ENCODE assay signal across 10 mouse cellular contexts in genomic region chr9:51075780-51076179, GRCm38 (mm10). TPM values are rescaled to one million over a fixed set of nuclear protein-coding genes. Genes with fewer than 3 reads are reported as not detected.
DNase-seq lines count a peak whose midpoint lies in the region; ATAC-seq and TF ChIP-seq lines count a peak whose summit lies in the region.
"Had no signal": no experiment of that assay in that cellular context is flagged by ENCODE, and none has a peak within 500 bp of the region (broad histone marks: within the 10 kb centered on the region; RNA-seq: fewer than 3 reads in every experiment).

No protein-coding gene starts in this region.

- no peaks in the 10 kb centered on the region for H3K9me3 ChIP-seq in forebrain, embryonic 14.5 days (replicated peaks; ENCODE audit: control insufficient read depth, low read length)
- H3K9me3 ChIP-seq in hindbrain, embryonic 15.5 days: no peaks in the 10 kb centered on the region
- H3K9me3 ChIP-seq in midbrain, embryonic 16.5 days (replicated peaks; ENCODE audit: control insufficient read depth, low read length, poor library complexity, severe bottlenecking): no peaks in the 10 kb centered on the region

- H3K4me3 ChIP-seq in bone marrow macrophage, adult 2 months (ENCODE audit: insufficient read depth, low read length): peak overlapping the region; percentile 23; the same call in 1 of the 2 replicates
- peak overlapping the region; percentile 30 for H3K4me3 ChIP-seq in forebrain, embryonic 14.5 days (ENCODE audit: low read depth, low read length)
- H3K4me3 ChIP-seq in hindbrain, embryonic 15.5 days: peak overlapping the region; percentile 34; the same call in 1 of the 2 replicates
- H3K4me3 ChIP-seq in liver, adult 2 months (ENCODE audit: insufficient read depth, low read depth, low read length): peak overlapping the region; percentile 21; the same call in 1 of the 2 replicates
- H3K4me3 ChIP-seq in midbrain, embryonic 16.5 days (ENCODE audit: low read depth, low read length): peak overlapping the region; percentile 33; the same call in 1 of the 2 replicates

- ATAC-seq in forebrain, embryonic 14.5 days: peak; percentile 68
- no peak for ATAC-seq in hindbrain, embryonic 15.5 days (ENCODE audit: low FRiP score, low read depth)
- no peak for ATAC-seq in midbrain, embryonic 16.5 days

- no peak overlapping the region for H3K27ac ChIP-seq in bone marrow macrophage, adult 2 months (ENCODE audit: insufficient read depth, low read depth, low read length)
- no peak overlapping the region for H3K27ac ChIP-seq in forebrain, embryonic 14.5 days (ENCODE audit: low read depth, low read length)
- H3K27ac ChIP-seq in hindbrain, embryonic 15.5 days (replicated peaks): no peak overlapping the region
- no peak overlapping the region for H3K27ac ChIP-seq in liver, adult 2 months (replicated peaks; ENCODE audit: insufficient read depth, low read depth, low read length)
- no peak overlapping the region for H3K27ac ChIP-seq in midbrain, embryonic 16.5 days (ENCODE audit: low read length)

- no peak for TF ChIP-seq CTCF in bone marrow macrophage, adult 2 months (IDR thresholded peaks at IDR 0.05; ENCODE audit: low read depth, low read length)
- TF ChIP-seq CTCF in liver, adult 2 months (IDR thresholded peaks at IDR 0.05; ENCODE audit: low read depth, low read length): no peak

- peak overlapping the region; percentile 62 for H3K4me2 ChIP-seq in forebrain, embryonic 14.5 days (ENCODE audit: low read length)
- H3K4me2 ChIP-seq in hindbrain, embryonic 15.5 days: peak overlapping the region; percentile 56
- peak overlapping the region; percentile 68 for H3K4me2 ChIP-seq in midbrain, embryonic 16.5 days (ENCODE audit: low read length)

- DNase-seq in embryo, embryonic 10.5 days (ENCODE audit: low spot score): peak; percentile 14
- DNase-seq in embryo, embryonic 10 days (ENCODE audit: low spot score): no peak
- DNase-seq in forebrain, embryonic 14.5 days (ENCODE audit: low spot score): peak; percentile 77
- DNase-seq in liver, adult 2 months (ENCODE audit: extremely low read depth, low read depth, low spot score): no peak
- no peak for DNase-seq in spleen, postnatal 10 days (ENCODE audit: low spot score in 2 of 2)

- peaks cover 8% of the 10 kb centered on the region for H3K4me1 ChIP-seq in bone marrow macrophage, adult 2 months (ENCODE audit: control insufficient read depth, insufficient read depth, low read length)
- peaks cover 5% of the 10 kb centered on the region for H3K4me1 ChIP-seq in forebrain, embryonic 14.5 days (ENCODE audit: control insufficient read depth, insufficient read depth, low read length)
- H3K4me1 ChIP-seq in hindbrain, embryonic 15.5 days (replicated peaks): peaks cover 12% of the 10 kb centered on the region
- H3K4me1 ChIP-seq in liver, adult 2 months (ENCODE audit: control insufficient read depth, insufficient read depth, low read length): no peaks in the 10 kb centered on the region
- H3K4me1 ChIP-seq in midbrain, embryonic 16.5 days (ENCODE audit: control insufficient read depth, insufficient read depth, low read length): peaks cover 13% of the 10 kb centered on the region

- TF ChIP-seq POLR2A in bone marrow macrophage, adult 2 months (IDR thresholded peaks at IDR 0.05; ENCODE audit: borderline replicate concordance, low read depth, low read length): no peak
- TF ChIP-seq POLR2A in liver, adult 2 months (IDR thresholded peaks at IDR 0.05; ENCODE audit: extremely low read depth, insufficient read depth, low read length): no peak

- no peaks in the 10 kb centered on the region for H3K27me3 ChIP-seq in forebrain, embryonic 14.5 days (replicated peaks; ENCODE audit: control insufficient read depth, insufficient read depth, low read length)
- peaks cover 12% of the 10 kb centered on the region; the same call in 1 of the 2 replicates for H3K27me3 ChIP-seq in hindbrain, embryonic 15.5 days
- H3K27me3 ChIP-seq in liver, adult 2 months (ENCODE audit: control insufficient read depth, insufficient read depth, low read length): no peaks in the 10 kb centered on the region
- H3K27me3 ChIP-seq in midbrain, embryonic 16.5 days (ENCODE audit: control insufficient read depth, insufficient read depth, low read depth, low read length): peaks cover 6% of the 10 kb centered on the region; the same call in 1 of the 2 replicates

- H3K79me2 ChIP-seq in liver, adult 2 months (ENCODE audit: control insufficient read depth, insufficient read depth, low read length): no peaks in the 10 kb centered on the region

- H3K9ac ChIP-seq in forebrain, embryonic 14.5 days (ENCODE audit: low read length): no peak overlapping the region
- H3K9ac ChIP-seq in hindbrain, embryonic 15.5 days: no peak overlapping the region
- H3K9ac ChIP-seq in liver, adult 2 months (ENCODE audit: low read depth, low read length): no peak overlapping the region; the same call in 1 of the 2 replicates
- H3K9ac ChIP-seq in midbrain, embryonic 16.5 days (ENCODE audit: low read depth, low read length): no peak overlapping the region

- 27% methylated on average over 3 of the region's 3 CpGs for WGBS in forebrain, embryonic 14.5 days
- WGBS in hindbrain, embryonic 15.5 days: 25% methylated on average over 3 of the region's 3 CpGs
- WGBS in liver, adult 2 months: 36% methylated on average over 3 of the region's 3 CpGs
- WGBS in midbrain, embryonic 16.5 days: 31% methylated on average over 3 of the region's 3 CpGs

- no peaks in the 10 kb centered on the region for H3K36me3 ChIP-seq in forebrain, embryonic 14.5 days (ENCODE audit: control insufficient read depth, insufficient read depth, low read length)
- no peaks in the 10 kb centered on the region for H3K36me3 ChIP-seq in hindbrain, embryonic 15.5 days
- H3K36me3 ChIP-seq in liver, adult 2 months (ENCODE audit: control insufficient read depth, insufficient read depth, low read length): no peaks in the 10 kb centered on the region
- H3K36me3 ChIP-seq in midbrain, embryonic 16.5 days (ENCODE audit: control insufficient read depth, insufficient read depth, low read length): no peaks in the 10 kb centered on the region

RNA-seq across cellular contexts. Expression of gene Layn, which starts 1.1 kb away (rescaled TPM):
- 4.5 and 6.7 TPM in 2 replicates for polyA plus RNA-seq in bone marrow macrophage, adult 2 months (2012; ENCODE audit: insufficient read depth, insufficient read length, missing spikeins)
- polyA plus RNA-seq in forebrain, embryonic 14.5 days (2014; fragmentation: Nextera tagmentation; extraction: Ambion mirVana): 1.7 and 2.1 TPM in 2 replicates
- polyA plus RNA-seq in hindbrain, embryonic 15.5 days (2015; fragmentation: Nextera tagmentation; extraction: Ambion mirVana): 1.2 and 3.3 TPM in 2 replicates
- 0.87 and 1.4 TPM in 2 replicates for total RNA-seq in liver, adult 2 months (2014; rRNA removed)
- 0.25 and 0.55 TPM in 2 replicates for polyA plus RNA-seq in liver, adult 2 months (2012; rRNA removed)
- 1.1 and 1.2 TPM in 2 replicates for polyA plus RNA-seq in midbrain, embryonic 16.5 days (2015; fragmentation: Nextera tagmentation; extraction: Ambion mirVana)
- total RNA-seq: CH12.LX had no signal

RNA-seq across cellular contexts. Expression of gene Btg4, which starts 15.1 kb away (rescaled TPM):
- not detected in 2 replicates for polyA plus RNA-seq in bone marrow macrophage, adult 2 months (2012; ENCODE audit: insufficient read depth, insufficient read length, missing spikeins)
- polyA plus RNA-seq in forebrain, embryonic 14.5 days (2014; fragmentation: Nextera tagmentation; extraction: Ambion mirVana): not detected in 2 replicates
- not detected in 2 replicates for polyA plus RNA-seq in hindbrain, embryonic 15.5 days (2015; fragmentation: Nextera tagmentation; extraction: Ambion mirVana)
- not detected in 2 replicates for total RNA-seq in liver, adult 2 months (2014; rRNA removed)
- not detected in 2 replicates for polyA plus RNA-seq in liver, adult 2 months (2012; rRNA removed)
- not detected in 2 replicates for polyA plus RNA-seq in midbrain, embryonic 16.5 days (2015; fragmentation: Nextera tagmentation; extraction: Ambion mirVana)
- total RNA-seq: CH12.LX; left cerebral cortex, postnatal 14 days had no signal

RNA-seq across cellular contexts. Expression of gene 4833427G06Rik, which starts 26.1 kb away (rescaled TPM):
- polyA plus RNA-seq in bone marrow macrophage, adult 2 months (2012; ENCODE audit: insufficient read depth, insufficient read length, missing spikeins): not detected in 2 replicates
- 1.2 TPM in 2 replicates for polyA plus RNA-seq in forebrain, embryonic 14.5 days (2014; fragmentation: Nextera tagmentation; extraction: Ambion mirVana)
- 0.77 and 1.2 TPM in 2 replicates for polyA plus RNA-seq in hindbrain, embryonic 15.5 days (2015; fragmentation: Nextera tagmentation; extraction: Ambion mirVana)
- not detected in 2 replicates for total RNA-seq in liver, adult 2 months (2014; rRNA removed)
- not detected in 2 replicates for polyA plus RNA-seq in liver, adult 2 months (2012; rRNA removed)
- 1.2 and 1.3 TPM in 2 replicates for polyA plus RNA-seq in midbrain, embryonic 16.5 days (2015; fragmentation: Nextera tagmentation; extraction: Ambion mirVana)
- total RNA-seq: left cerebral cortex, postnatal 14 days had no signal

Comparison
In these comparisons a context has a peak if more than half of its experiments do, and no peak if none do; other contexts are left out.
1. DNase-seq: peak in embryo, embryonic 10.5 days (single experiment) and forebrain, embryonic 14.5 days (single experiment); none in embryo, embryonic 10 days (single experiment), liver, adult 2 months (single experiment) and spleen, postnatal 10 days (0 of 2).
2. Peak in every context shown above with its lines, with median percentiles within 50 percentile points of each other: H3K4me3 ChIP-seq and H3K4me2 ChIP-seq.